Mouse (Mus musculus): Measurements from ENCODE around the gene Slc2a3.
"Not testable (repeated sequence)": the region's sequence is repeated elsewhere in the genome, so short reads cannot be mapped to it uniquely, and the experiment has no call there.

Slc2a3 gene

DNA sequence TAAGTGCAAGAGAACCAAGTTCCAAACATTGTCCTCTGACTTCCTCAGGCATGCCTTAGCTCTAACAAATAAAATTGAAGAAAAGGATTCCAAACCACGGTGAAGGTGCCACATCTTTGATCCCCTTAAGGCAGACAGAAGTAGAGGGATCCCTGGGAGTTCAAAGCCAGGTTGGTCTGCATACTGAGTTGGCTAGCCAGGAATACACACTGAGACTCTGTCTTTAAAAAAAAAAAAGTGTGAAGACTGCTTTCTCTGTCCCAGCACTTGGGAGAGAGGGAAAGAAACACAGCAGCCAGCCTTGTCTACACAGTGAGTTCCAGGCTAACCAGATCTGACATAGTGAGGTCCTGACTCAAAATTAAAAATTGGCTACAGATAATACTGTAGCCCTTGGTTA, 97.7 kb downstream of the Slc2a3 start:
- DNase-seq = no peak

DNA sequence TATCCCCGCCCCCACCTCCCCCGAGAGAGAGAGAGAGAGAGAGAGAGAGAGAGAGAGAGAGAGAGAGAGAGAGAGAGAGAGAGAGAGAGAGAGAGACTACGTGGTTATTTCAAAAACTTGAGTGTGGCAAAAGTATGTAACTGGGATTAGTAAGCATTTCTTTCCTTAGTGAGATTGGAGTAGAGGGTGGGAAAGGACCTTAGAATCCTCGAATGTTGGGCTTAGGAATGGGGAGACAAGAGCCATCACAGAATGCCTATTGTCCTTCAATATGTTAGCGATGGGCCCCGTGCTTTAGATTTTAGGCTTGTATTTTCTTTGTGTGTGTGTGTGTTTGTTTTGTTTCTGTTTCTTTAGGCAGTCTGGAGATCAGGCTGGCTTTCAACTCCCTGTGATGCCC, 98.2 kb downstream of the Slc2a3 start:
- no peak for DNase-seq

DNA sequence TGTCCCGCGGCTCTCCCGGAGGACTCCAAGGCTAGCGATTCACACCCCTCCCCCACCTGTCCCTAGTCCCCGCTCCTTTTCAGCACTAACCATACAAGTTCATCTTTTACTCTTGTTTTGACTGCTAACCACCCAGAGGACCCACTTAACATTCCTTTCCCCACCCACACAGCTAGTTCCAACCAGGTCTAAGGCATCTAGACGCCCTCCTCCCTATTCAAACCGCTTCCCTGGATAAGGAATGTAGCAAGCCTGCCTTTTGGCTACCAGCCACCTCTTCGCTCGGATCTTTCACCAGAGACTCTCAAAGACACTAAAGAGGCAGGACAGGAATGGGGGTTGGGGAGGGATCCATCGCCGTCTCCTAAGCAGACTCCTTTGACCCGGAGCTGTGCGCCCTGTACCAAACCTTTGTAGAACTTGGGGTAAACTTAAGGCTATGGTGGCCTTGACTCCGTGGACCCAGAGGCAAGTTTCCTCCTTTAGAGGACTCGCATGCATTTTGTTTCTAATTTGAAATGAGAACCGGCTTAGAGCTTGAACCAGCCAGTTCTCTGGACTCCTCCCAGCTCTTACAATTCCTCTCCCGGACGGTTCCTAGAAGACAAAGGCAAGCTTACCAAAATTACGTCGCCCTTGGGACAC, 98.8 kb downstream of the Slc2a3 start:
- DNase-seq = no peak

DNA sequence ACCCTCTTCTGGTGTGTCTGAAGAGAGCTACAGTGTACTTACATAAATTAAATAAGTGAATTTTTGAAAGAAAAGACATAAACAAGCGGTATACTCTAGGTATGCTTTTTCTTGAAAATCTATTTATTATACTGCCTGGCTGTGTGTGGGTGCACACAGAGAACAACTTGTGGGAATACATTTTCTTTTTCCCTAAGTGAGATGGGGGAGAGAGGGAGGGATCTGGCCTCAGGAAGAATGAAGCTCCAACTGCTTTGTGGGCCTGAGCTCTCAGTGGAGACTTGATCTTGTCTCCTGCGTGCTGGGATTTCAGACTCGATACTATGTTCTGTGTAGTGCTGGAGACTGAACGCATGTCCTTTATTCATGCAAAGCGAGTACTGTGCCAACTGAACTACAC, 99.6 kb downstream of the Slc2a3 start:
- DNase-seq = no peak

DNA sequence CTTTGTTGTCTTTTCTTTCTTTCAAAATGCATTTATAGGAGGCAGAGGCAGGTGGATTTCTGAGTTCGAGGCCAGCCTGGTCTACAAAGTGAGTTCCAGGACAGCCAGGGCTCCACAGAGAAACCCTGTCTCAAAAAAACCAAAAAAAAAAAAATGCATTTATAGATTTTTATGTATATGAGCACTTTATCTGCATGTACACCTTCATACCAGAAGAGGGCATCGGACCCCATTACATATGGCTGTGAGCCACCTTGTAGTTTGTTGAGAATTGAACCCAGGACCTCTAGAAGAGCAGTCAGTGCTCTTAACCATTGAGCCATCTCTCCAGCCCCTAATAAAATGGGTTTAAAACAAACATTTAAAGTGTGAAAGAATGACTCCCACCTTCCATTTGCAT, 101.8 kb downstream of the Slc2a3 start:
- DNase-seq = not testable (repeated sequence)

DNA sequence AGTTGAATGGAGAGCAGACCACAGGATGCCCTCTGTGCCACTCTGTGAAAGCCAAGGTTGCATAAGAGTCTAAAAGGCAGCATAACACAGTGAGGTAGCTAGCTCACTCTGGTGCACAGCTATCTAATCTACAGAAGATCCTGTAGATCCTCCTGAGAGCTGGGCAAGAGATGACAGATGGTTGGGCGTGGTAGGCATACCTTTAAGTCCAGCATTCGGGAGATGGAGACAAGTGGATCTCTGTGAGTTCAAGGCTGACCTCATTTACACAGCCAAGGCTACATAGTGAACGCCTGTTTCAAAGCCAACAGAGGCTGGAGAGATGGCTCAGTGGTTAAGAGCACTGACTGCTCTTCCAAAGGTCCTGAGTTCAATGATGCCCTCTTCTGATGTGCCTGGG, 106.0 kb downstream of the Slc2a3 start:
- no peak for DNase-seq

DNA sequence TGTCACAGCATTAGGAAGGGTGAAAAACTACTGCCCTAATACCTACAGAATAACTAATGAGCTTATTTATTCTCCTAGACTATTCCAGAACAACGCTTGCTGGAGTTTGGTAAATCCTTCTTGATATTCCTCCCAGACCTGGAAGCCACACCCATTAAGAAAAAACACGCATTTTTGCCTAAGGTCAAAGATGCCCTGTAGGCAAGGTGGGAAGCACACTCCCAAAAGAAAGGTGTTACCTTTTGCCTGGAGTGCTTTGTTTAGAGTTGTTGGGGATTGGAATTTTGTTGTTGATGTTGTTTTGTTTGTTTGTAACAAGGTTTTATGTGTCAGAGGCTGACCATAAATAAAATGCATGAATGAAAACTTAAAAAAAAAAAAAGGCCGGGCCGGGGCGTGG, 111.4 kb downstream of the Slc2a3 start:
- DNase-seq = no peak

DNA sequence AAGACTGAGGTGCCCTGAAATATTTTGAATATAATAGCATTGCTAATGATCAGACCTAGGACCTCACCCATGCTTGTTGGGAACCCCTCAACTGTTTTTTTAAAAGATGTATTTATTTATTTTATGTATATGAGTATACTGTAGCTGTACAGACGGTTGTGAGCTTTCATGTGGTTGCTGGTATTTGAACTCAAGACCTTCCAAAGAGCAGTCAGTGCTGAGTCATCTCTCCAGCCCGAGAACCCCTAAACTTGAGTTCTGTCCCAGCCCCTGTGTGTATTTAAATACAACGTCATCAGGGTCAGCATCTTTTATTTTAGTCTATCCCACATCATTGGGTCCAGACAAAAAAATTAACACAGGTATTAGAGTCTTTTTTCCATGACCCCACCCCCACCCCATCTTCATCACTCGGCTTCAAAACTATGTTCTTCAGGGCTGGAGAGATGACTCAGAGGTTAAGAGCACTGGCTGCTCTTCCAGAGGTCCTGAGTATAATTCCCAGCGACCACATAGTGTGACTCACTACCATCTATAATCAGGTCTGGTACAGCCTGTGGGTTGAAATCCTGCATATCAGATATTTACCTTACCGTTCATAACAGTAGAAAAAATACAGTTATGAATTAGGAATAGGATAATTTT, 111.9 kb downstream of the Slc2a3 start:
- no peak for DNase-seq

DNA sequence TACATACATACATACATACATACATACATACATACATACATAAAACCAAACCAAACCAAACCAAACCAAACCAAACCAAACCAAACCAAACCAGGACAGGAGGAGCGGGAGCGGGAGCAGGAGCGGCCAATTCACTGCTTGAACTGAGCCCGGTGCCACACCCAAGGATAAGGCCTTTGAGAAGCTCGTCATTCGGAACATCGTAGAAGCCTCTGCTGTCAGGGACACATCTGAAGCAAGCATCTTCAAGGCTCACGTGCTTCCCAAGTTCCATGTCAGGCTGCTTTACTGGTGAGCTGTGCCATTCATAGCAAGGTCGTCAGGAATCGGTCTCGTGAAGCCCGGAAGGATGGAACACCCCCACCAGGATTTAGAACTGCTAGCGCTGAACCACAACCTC, 114.7 kb downstream of the Slc2a3 start:
- DNase-seq = no peak

DNA sequence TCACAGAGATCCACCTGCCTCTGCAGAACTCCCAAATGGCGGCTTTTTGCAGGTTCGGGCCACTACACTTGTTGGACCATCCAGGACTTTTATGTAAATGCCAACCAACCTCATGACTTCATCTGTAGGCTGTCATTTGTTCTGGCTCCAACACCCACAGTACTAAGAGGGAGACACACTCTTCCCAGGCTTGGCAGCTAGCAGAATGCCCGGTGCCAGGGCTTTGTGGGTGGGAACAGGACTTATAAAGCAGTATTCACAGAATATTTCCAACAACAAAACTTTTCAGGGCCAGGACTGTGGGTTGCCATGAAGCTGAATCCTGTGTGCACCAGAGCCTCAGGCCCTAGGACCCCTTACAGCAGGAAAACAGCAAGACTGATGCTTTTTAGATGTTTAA, 118.8 kb downstream of the Slc2a3 start:
- DNase-seq = no peak

Measured in cerebellum, adult 11-12 months (tissue).